Mouse (Mus musculus): Measurements from ENCODE around the gene Stard3nl.

DNA sequence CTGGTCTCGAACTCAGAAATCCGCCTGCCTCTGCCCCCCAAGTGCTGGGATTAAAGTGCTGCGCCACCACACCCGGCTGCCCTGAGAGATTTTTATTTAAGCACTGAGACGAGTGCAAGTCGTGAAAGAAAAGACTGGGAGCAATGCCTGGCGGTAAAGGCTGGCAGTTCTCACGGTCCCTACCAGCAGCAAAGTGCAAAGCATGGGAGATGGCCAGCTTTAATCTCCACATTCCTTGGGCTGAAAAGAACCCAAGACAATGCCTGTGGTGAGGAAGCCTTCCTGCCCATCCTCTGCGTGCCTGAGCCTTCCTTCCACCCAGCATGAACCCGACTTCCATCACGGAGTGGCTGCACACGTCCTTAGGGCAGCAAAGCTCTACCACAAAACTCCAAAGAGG, 5.7 kb downstream of the Stard3nl start:
- no peak for TF ChIP-seq GATA1 (IDR thresholded peaks at IDR 0.05; ENCODE audit: borderline replicate concordance, low read length)
- TF ChIP-seq FLI1 (IDR thresholded peaks at IDR 0.05; ENCODE audit: low read length) = no peak
